Mouse (Mus musculus): ENCODE measurements around the gene Rasgrp3. TPM values are rescaled to one million over a fixed set of nuclear protein-coding genes. Genes with fewer than 3 reads are reported as not detected.
"Not testable (repeated sequence)": the region's sequence is repeated elsewhere in the genome, so short reads cannot be mapped to it uniquely, and the experiment has no call there.

Rasgrp3 gene
- polyA plus RNA-seq, 1 experiment from 2014 or later, result 5.5 TPM

DNA sequence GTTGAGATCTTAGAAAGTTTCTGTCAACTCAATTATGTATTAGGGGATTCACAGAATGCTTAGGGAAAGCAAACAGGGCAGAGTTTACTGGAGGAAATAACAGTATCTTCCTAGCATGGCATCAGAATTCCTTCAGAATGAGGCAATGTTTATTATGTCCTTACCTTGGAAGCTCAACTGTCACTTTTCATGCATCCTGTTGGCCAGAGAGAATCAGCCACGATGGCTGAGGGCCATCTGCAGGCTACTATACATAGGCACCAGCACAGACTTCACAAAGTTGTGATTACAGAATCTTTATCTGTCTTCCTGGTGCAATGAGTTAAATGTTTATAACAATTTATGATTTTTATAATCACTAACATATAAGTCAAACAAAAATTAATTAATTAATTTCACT lies 13.3 kb downstream of the Rasgrp3 start:
- 100% methylated on average over 1 of the region's 1 CpGs for WGBS
- Histone ChIP-seq H3K9me3 (ENCODE audit: control insufficient read depth, low read length) (no peaks in the 10 kb centered on the region), H3K27ac (ENCODE audit: low read depth, low read length) (no peak overlapping the region), H3K4me3 (ENCODE audit: low read depth, low read length) (no peak overlapping the region), H3K9ac (ENCODE audit: low read length) (no peak overlapping the region), H3K4me2 (no peak overlapping the region), H3K36me3 (ENCODE audit: control insufficient read depth, insufficient read depth, low read length) (no peaks in the 10 kb centered on the region), H3K27me3 (ENCODE audit: control insufficient read depth, insufficient read depth, low read length) (no peaks in the 10 kb centered on the region), H3K4me1 (ENCODE audit: control insufficient read depth, insufficient read depth, low read length) (no peaks in the 10 kb centered on the region)
- no peak for DNase-seq (ENCODE audit: low spot score, missing footprints)
- no peak for ATAC-seq (ENCODE audit: low FRiP score)

DNA sequence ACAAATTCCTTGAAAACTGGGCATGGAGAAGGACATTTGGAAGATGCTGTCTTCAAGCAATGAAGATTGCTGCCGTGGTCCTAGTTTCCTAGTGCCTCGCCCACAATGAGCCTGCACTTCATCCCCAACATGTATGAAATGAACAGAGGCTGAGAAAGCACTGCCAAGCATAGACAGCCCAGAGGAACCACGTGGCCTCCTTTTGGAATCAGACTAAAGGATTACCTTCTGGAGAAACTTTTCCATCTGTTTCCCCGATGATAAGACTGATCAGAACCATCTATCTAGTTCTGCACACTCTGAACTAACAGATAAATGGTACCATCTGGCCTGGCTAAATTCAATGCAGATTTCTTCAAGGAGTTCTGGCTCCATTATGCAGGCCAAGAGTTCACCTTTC lies 16.6 kb downstream of the Rasgrp3 start:
- WGBS, result 83% methylated on average over 4 of the region's 4 CpGs
- no peak overlapping the region for H3K4me2 ChIP-seq

DNA sequence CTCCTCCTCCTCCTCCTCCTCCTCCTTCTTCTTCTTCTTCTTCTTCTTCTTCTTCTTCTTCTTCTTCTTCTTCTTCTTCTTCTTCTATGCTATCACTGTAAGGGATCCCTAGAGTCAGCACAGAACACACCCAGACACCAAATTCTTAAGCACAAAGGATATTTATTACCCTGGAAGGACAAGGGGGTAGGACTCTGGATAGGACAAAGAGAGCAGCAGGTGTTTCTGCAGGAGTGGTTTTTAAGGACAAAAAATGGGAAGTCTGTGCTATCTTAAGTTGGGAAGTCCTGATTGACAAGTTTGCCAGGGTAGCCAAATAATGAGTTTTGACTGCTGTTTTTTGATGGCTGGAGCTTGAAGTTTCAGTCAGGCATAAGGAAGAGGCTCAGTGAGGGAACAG lies 17.9 kb downstream of the Rasgrp3 start:
- ATAC-seq (ENCODE audit: low FRiP score), result no peak

More for the DNA sequence above, 16.6 kb downstream of the Rasgrp3 start:
- no peaks in the 10 kb centered on the region for H3K4me1 ChIP-seq (ENCODE audit: control insufficient read depth, insufficient read depth, low read length)
- ATAC-seq (ENCODE audit: low FRiP score) (no peak), DNase-seq (ENCODE audit: low spot score, missing footprints) (peak; percentile 49)
- H3K27me3 ChIP-seq (ENCODE audit: control insufficient read depth, insufficient read depth, low read length), result no peaks in the 10 kb centered on the region
- H3K9me3 ChIP-seq (ENCODE audit: control insufficient read depth, low read length), result no peaks in the 10 kb centered on the region
- no peaks in the 10 kb centered on the region for H3K36me3 ChIP-seq (ENCODE audit: control insufficient read depth, insufficient read depth, low read length)
- no peak overlapping the region for H3K27ac ChIP-seq (ENCODE audit: low read depth, low read length)
- no peak overlapping the region for H3K9ac ChIP-seq (ENCODE audit: low read length)
- no peak overlapping the region for H3K4me3 ChIP-seq (ENCODE audit: low read depth, low read length)

DNA sequence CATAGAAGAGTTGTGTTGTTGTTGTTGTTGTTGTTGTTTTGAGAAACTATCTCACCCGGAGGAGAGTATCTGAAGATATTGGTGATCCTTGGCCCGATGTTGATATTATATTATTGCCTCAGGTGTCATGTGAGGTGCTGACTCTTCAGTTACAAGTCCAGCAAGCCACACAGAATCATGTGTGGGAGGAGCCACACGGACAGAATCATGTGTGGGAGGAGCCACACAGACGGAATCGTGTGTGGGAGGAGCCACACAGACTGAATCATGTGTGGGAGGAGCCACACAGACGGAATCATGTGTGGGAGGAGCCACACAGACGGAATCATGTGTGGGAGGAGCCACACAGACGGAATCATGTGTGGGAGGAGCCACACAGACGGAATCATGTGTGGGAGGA lies 20.4 kb downstream of the Rasgrp3 start:
- not testable (repeated sequence) for H3K9me3 ChIP-seq (ENCODE audit: control insufficient read depth, low read length); DNase-seq (ENCODE audit: low spot score, missing footprints); H3K36me3 ChIP-seq (ENCODE audit: control insufficient read depth, insufficient read depth, low read length); H3K4me3 ChIP-seq (ENCODE audit: low read depth, low read length); H3K9ac ChIP-seq (ENCODE audit: low read length); H3K27me3 ChIP-seq (ENCODE audit: control insufficient read depth, insufficient read depth, low read length); ATAC-seq (ENCODE audit: low FRiP score); H3K4me1 ChIP-seq (ENCODE audit: control insufficient read depth, insufficient read depth, low read length); H3K27ac ChIP-seq (ENCODE audit: low read depth, low read length); H3K4me2 ChIP-seq
- 92% methylated on average over 9 of the region's 9 CpGs for WGBS

More for the DNA sequence above, 17.9 kb downstream of the Rasgrp3 start:
- H3K9me3 ChIP-seq (ENCODE audit: control insufficient read depth, low read length), result no peaks in the 10 kb centered on the region
- no peak overlapping the region for H3K4me2 ChIP-seq
- peak; percentile 67 for DNase-seq (ENCODE audit: low spot score, missing footprints)
- H3K4me1 ChIP-seq (ENCODE audit: control insufficient read depth, insufficient read depth, low read length), result no peaks in the 10 kb centered on the region
- H3K9ac ChIP-seq (ENCODE audit: low read length), result no peak overlapping the region
- no peak overlapping the region for H3K27ac ChIP-seq (ENCODE audit: low read depth, low read length)
- no peaks in the 10 kb centered on the region for H3K36me3 ChIP-seq (ENCODE audit: control insufficient read depth, insufficient read depth, low read length)
- no peak overlapping the region for H3K4me3 ChIP-seq (ENCODE audit: low read depth, low read length)
- H3K27me3 ChIP-seq (ENCODE audit: control insufficient read depth, insufficient read depth, low read length), result no peaks in the 10 kb centered on the region

DNA sequence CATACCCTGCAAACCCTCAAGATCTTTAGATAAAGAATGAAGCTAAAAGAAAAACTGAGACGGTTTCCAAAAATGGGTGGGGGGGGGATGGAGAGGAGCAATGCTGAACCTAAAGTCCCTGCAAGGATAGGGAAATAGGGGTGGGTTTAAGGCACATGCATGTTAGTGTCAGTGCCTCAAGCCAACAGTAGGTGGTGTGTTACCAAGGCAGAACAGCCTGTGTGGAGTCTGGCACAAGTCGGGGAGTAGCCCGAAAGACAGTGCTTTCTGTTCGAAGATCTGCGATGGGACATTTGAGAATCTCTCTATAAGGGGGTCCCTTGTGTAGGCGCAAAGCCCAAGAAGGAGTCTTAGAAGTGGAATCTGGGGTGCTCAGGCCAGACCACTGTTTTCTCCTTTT lies 24.9 kb downstream of the Rasgrp3 start:
- no peak overlapping the region for H3K9ac ChIP-seq (ENCODE audit: low read length)
- H3K4me1 ChIP-seq (ENCODE audit: control insufficient read depth, insufficient read depth, low read length), result no peaks in the 10 kb centered on the region
- DNase-seq (ENCODE audit: low spot score, missing footprints), result no peak
- no peaks in the 10 kb centered on the region for H3K9me3 ChIP-seq (ENCODE audit: control insufficient read depth, low read length)
- WGBS, result 84% methylated on average over 6 of the region's 6 CpGs
- H3K27ac ChIP-seq (ENCODE audit: low read depth, low read length), result no peak overlapping the region
- no peaks in the 10 kb centered on the region for H3K36me3 ChIP-seq (ENCODE audit: control insufficient read depth, insufficient read depth, low read length)
- ATAC-seq (ENCODE audit: low FRiP score), result 0 out of 2 replicates have a peak, but pooled peaks have one; percentile 35
- no peak overlapping the region for H3K4me3 ChIP-seq (ENCODE audit: low read depth, low read length)
- no peak overlapping the region for H3K4me2 ChIP-seq
- no peaks in the 10 kb centered on the region for H3K27me3 ChIP-seq (ENCODE audit: control insufficient read depth, insufficient read depth, low read length)

DNA sequence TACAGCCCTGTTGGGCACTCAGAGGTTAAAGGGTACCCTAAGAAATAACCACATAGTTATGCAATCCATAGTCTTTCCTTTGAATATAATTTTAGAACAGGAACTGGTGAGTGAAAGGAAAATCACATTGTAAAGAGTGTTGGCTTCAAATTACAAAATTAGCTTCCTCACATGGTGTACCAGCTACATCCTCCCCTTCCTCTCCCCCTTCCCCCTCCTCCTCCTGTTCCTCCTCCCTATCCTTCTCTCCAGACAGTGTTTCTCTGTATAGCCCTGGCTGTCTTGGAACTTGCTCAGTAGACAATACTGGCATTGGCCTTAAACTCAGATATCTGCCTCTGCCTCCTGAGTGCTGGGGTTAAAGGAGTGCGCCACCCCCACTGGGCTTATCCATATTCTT lies 26.1 kb downstream of the Rasgrp3 start:
- Histone ChIP-seq H3K9ac (ENCODE audit: low read length) (no peak overlapping the region), H3K9me3 (ENCODE audit: control insufficient read depth, low read length) (no peaks in the 10 kb centered on the region), H3K4me2 (no peak overlapping the region), H3K27ac (ENCODE audit: low read depth, low read length) (no peak overlapping the region), H3K27me3 (ENCODE audit: control insufficient read depth, insufficient read depth, low read length) (no peaks in the 10 kb centered on the region), H3K36me3 (ENCODE audit: control insufficient read depth, insufficient read depth, low read length) (no peaks in the 10 kb centered on the region), H3K4me1 (ENCODE audit: control insufficient read depth, insufficient read depth, low read length) (no peaks in the 10 kb centered on the region), H3K4me3 (ENCODE audit: low read depth, low read length) (no peak overlapping the region)
- ATAC-seq (ENCODE audit: low FRiP score) (no peak), DNase-seq (ENCODE audit: low spot score, missing footprints) (peak; percentile 79)
- 92% methylated on average over 1 of the region's 1 CpGs for WGBS

DNA sequence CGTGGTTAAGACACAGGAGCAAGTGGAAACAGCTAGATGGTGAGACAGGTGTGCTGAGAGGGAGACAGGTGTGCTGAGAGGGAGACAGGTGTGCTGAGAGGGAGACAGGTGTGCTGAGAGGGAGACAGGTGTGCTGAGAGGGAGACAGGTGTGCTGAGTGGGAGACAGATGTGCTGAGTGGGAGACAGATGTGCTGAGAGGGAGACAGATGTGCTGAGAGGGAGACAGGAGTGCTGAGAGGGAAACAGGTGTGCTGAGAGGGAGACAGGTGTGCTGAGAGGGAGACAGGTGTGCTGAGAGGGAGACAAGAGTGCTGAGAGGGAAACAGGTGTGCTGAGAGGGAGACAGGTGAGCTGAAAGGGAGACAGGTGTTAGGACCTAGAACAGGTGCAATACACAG lies 27.5 kb downstream of the Rasgrp3 start:
- not testable (repeated sequence) for H3K36me3 ChIP-seq (ENCODE audit: control insufficient read depth, insufficient read depth, low read length); H3K4me3 ChIP-seq (ENCODE audit: low read depth, low read length); H3K27me3 ChIP-seq (ENCODE audit: control insufficient read depth, insufficient read depth, low read length); H3K9ac ChIP-seq (ENCODE audit: low read length); ATAC-seq (ENCODE audit: low FRiP score); DNase-seq (ENCODE audit: low spot score, missing footprints); H3K4me1 ChIP-seq (ENCODE audit: control insufficient read depth, insufficient read depth, low read length); H3K27ac ChIP-seq (ENCODE audit: low read depth, low read length); H3K9me3 ChIP-seq (ENCODE audit: control insufficient read depth, low read length); H3K4me2 ChIP-seq
- WGBS, result 92% methylated on average over 1 of the region's 1 CpGs

DNA sequence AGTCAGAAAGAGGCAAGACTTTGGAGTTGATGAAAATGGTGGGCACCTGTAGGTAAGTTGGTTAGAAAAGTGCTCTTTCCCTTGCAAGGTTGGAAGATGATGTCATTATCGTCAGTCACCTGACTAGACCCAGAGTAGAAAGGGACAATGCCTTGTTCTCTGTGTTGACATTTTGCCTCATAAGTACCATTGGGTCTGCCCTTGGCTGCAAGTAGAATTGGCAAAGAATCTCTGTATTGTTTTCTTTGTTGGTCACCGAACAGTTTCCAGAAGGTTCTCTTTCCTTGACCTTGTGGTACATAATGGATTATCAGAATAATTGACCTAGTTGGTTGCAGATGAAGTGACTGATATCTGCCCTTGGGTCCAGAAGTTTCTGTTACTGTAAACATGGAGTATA lies 27.9 kb downstream of the Rasgrp3 start:
- no peaks in the 10 kb centered on the region for H3K4me1 ChIP-seq (ENCODE audit: control insufficient read depth, insufficient read depth, low read length)
- no peak for DNase-seq (ENCODE audit: low spot score, missing footprints)
- H3K9me3 ChIP-seq (ENCODE audit: control insufficient read depth, low read length), result no peaks in the 10 kb centered on the region
- no peak overlapping the region for H3K4me3 ChIP-seq (ENCODE audit: low read depth, low read length)
- no peak for ATAC-seq (ENCODE audit: low FRiP score)
- H3K27ac ChIP-seq (ENCODE audit: low read depth, low read length), result no peak overlapping the region
- no peaks in the 10 kb centered on the region for H3K36me3 ChIP-seq (ENCODE audit: control insufficient read depth, insufficient read depth, low read length)
- WGBS, result 93% methylated on average over 2 of the region's 2 CpGs
- no peak overlapping the region for H3K4me2 ChIP-seq
- no peaks in the 10 kb centered on the region for H3K27me3 ChIP-seq (ENCODE audit: control insufficient read depth, insufficient read depth, low read length)
- H3K9ac ChIP-seq (ENCODE audit: low read length), result no peak overlapping the region

DNA sequence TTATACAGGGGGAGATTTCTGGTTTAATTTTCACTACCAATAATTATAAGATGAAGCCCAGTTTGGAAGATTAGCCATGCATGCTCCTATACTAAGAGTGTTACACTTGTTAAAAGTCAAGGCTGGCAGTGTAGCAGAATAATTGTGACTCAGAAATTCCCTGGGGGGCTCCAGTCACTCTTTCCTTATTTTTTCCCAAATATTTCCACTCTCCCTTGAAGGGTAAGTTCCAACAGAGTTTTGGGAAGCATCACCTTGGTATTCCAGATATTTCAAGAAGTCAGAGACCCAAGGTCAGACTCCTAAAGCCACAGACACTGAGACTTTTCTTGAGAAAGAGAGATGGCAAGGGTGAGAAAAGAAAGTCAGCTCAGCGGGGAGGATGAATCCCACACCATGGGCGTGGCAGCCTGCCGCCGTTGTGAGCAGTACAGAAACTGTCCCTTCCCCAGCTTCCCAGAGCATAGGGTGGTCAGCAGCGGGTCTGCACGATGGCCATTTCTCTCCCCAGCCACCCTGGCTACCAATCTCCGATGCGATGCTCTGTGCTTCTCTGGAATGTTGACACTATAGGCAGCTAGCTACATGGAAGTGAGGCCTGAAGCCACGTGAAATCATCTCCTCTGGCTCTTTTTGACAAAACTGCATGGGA lies 28.8 kb downstream of the Rasgrp3 start:
- no peak overlapping the region for H3K4me3 ChIP-seq (ENCODE audit: low read depth, low read length)
- H3K4me2 ChIP-seq, result no peak overlapping the region
- 21% methylated on average over 9 of the region's 9 CpGs for WGBS

More for the DNA sequence above, 28.8 kb downstream of the Rasgrp3 start:
- DNase-seq (ENCODE audit: low spot score, missing footprints), result peak; percentile 82
- Histone ChIP-seq H3K9ac (ENCODE audit: low read length) (no peak overlapping the region), H3K27ac (ENCODE audit: low read depth, low read length) (no peak overlapping the region), H3K4me1 (ENCODE audit: control insufficient read depth, insufficient read depth, low read length) (no peaks in the 10 kb centered on the region), H3K27me3 (ENCODE audit: control insufficient read depth, insufficient read depth, low read length) (no peaks in the 10 kb centered on the region), H3K9me3 (ENCODE audit: control insufficient read depth, low read length) (no peaks in the 10 kb centered on the region), H3K36me3 (ENCODE audit: control insufficient read depth, insufficient read depth, low read length) (no peaks in the 10 kb centered on the region)
- ATAC-seq (ENCODE audit: low FRiP score), result no peak
